Mouse (Mus musculus): ENCODE results near the gene Dhx9. TPM values are rescaled to one million over a fixed set of nuclear protein-coding genes. Genes with fewer than 3 reads are reported as not detected.
"Not testable (repeated sequence)": the region's sequence is repeated elsewhere in the genome, so short reads cannot be mapped to it uniquely, and the experiment has no call there.

Dhx9 gene
- polyA plus RNA-seq, 1 experiment from 2014 or later: 21.2 TPM

DNA sequence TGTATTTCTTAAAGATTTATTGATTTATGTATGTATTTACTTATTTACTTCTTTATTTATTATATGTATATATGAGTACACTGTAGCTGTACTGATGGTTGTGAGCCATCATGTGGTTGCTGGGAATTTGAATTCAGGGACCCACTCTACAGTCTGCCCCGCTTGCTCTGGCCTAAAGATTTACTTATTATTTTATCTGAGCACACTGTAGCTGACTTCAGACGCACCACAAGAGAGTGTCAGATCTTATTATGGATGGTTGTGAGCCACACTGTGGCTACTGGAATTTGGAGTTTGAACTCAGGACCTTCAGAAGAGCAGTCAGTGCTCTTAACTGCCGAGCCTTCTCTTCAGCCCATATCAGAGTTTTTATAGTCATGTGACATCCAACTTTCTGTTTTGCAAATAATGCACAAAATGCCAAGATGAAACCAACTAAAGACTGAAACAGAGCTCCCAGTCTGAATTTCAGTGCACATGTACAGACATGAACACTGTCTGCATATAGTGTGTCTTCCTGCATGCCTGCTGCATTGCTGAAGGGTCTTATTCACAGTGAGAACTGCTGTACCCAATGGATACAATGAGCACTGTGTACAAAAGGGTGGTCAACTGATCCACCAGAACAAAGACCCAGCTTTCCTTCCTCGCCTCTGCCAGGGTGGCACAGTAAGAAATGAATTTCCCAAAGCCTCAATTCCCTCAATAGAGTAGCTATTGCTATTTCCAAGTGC is 74.6 kb downstream of the Dhx9 start:
- H3K4me3 ChIP-seq (ENCODE audit: low read depth, low read length); H3K9me3 ChIP-seq (replicated peaks; ENCODE audit: control insufficient read depth, low read length); ATAC-seq (replicated peaks; ENCODE audit: insufficient number of reproducible peaks, low FRiP score, low TSS enrichment); H3K4me1 ChIP-seq (ENCODE audit: control insufficient read depth, insufficient read depth, low read length); H3K9ac ChIP-seq (ENCODE audit: low read depth, low read length); H3K27me3 ChIP-seq (ENCODE audit: control insufficient read depth, insufficient read depth, low read length); H3K4me2 ChIP-seq; H3K36me3 ChIP-seq (ENCODE audit: control insufficient read depth, insufficient read depth, low read length); H3K27ac ChIP-seq (ENCODE audit: low read depth, low read length): not testable (repeated sequence)
- WGBS (ENCODE audit: insufficient replicate concordance): 93% methylated on average over 2 of the region's 4 CpGs

DNA sequence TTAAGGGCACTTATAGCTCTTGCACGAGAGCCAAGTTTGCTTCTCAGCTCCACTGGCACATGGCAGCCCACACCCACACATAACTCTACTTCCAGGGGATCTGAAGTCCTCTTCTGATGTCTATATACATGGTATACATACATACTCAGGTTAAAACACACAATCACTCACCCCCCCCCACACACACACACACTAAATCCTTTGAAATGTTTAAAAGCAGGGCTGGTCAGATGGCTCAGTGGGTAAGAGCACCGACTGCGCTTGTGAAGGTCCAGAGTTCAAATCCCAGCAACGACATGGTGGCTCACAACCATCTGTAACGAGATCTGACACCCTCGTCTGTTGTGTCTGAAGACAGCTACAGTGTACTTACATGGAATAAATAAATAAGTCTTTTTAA is 75.7 kb downstream of the Dhx9 start:
- no peak overlapping the region for H3K4me3 ChIP-seq (ENCODE audit: low read depth, low read length)
- H3K4me2 ChIP-seq: no peak overlapping the region
- 83% methylated on average over 6 of the region's 6 CpGs for WGBS (ENCODE audit: insufficient replicate concordance)
- H3K27ac ChIP-seq (ENCODE audit: low read depth, low read length): no peak overlapping the region
- no peak for ATAC-seq (replicated peaks; ENCODE audit: insufficient number of reproducible peaks, low FRiP score, low TSS enrichment)
- H3K9me3 ChIP-seq (replicated peaks; ENCODE audit: control insufficient read depth, low read length): no peaks in the 10 kb centered on the region
- no peak overlapping the region for H3K9ac ChIP-seq (ENCODE audit: low read depth, low read length)
- H3K27me3 ChIP-seq (ENCODE audit: control insufficient read depth, insufficient read depth, low read length): no peaks in the 10 kb centered on the region
- H3K4me1 ChIP-seq (ENCODE audit: control insufficient read depth, insufficient read depth, low read length): no peaks in the 10 kb centered on the region
- no peaks in the 10 kb centered on the region for H3K36me3 ChIP-seq (ENCODE audit: control insufficient read depth, insufficient read depth, low read length)

DNA sequence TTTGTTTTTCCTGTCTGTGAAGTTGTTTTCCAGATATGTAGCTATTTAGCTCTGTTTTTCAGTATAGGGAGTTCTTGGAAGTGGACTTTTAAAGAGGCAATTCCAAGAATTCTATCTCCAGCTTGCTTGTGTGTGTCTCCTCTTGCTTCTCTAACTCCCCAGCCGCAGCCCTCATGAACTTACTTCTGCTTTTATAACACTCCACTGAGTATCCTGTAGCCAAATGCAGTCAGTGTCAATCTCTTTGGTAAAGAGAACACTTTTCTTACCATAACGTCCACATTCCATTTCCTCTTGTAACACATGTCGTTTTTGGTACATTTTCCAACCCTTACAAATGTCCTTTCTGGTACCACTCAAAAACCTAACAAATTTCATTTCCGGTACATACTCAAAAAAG is 76.5 kb downstream of the Dhx9 start:
- not testable (repeated sequence) for ATAC-seq (replicated peaks; ENCODE audit: insufficient number of reproducible peaks, low FRiP score, low TSS enrichment); H3K4me1 ChIP-seq (ENCODE audit: control insufficient read depth, insufficient read depth, low read length); H3K27me3 ChIP-seq (ENCODE audit: control insufficient read depth, insufficient read depth, low read length); H3K27ac ChIP-seq (ENCODE audit: low read depth, low read length); H3K9ac ChIP-seq (ENCODE audit: low read depth, low read length); H3K4me2 ChIP-seq; H3K4me3 ChIP-seq (ENCODE audit: low read depth, low read length); H3K9me3 ChIP-seq (replicated peaks; ENCODE audit: control insufficient read depth, low read length); H3K36me3 ChIP-seq (ENCODE audit: control insufficient read depth, insufficient read depth, low read length)
- WGBS (ENCODE audit: insufficient replicate concordance): 100% methylated on average over 1 of the region's 4 CpGs

DNA sequence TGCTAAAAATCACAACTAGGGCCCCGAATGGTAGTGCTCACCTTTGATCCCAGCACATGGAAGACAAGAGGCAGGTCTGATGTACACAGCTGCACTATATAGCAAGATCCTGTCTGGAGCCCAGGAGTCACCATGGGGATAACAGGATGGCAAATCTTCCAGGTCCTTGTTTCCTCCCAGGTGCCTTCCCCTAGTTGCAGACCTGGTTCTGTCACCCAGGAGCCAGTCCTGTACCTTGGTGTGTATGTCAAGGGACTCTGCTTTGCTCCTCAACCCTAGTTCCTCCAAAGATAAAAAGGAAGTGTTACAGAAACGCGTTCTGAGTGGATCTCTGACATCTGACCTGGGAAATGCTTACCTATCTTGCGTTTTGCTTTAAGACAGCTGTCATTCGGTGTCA is 79.2 kb downstream of the Dhx9 start:
- 72% methylated on average over 4 of the region's 5 CpGs for WGBS (ENCODE audit: insufficient replicate concordance)
- not testable (repeated sequence) for ATAC-seq (replicated peaks; ENCODE audit: insufficient number of reproducible peaks, low FRiP score, low TSS enrichment)

DNA sequence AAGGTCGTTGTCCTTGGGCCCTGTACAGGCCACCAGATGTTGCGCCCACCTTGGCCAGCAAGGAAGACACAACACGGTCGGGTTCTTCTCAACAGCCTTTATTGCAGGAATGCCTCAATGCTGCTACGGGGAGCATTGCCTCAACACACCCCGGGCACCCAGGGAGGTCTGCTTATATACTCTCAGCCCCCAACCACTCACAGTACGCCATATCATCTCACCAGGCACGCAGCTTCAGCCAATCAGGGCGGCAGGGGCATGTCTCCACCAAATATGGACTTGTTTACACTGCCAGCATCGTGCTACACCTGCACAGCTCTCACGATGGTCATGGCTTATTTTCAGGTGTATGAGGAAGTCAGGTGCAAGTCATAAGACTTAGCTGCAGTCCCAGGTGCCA is 79.8 kb downstream of the Dhx9 start:
- ATAC-seq (replicated peaks; ENCODE audit: insufficient number of reproducible peaks, low FRiP score, low TSS enrichment); H3K9ac ChIP-seq (ENCODE audit: low read depth, low read length); H3K9me3 ChIP-seq (replicated peaks; ENCODE audit: control insufficient read depth, low read length); H3K4me3 ChIP-seq (ENCODE audit: low read depth, low read length); H3K36me3 ChIP-seq (ENCODE audit: control insufficient read depth, insufficient read depth, low read length); H3K4me2 ChIP-seq; H3K27ac ChIP-seq (ENCODE audit: low read depth, low read length); H3K27me3 ChIP-seq (ENCODE audit: control insufficient read depth, insufficient read depth, low read length); H3K4me1 ChIP-seq (ENCODE audit: control insufficient read depth, insufficient read depth, low read length): not testable (repeated sequence)
- WGBS (ENCODE audit: insufficient replicate concordance): 78% methylated on average over 11 of the region's 11 CpGs

More for the DNA sequence above, 79.2 kb downstream of the Dhx9 start:
- not testable (repeated sequence) for H3K4me2 ChIP-seq; H3K9ac ChIP-seq (ENCODE audit: low read depth, low read length); H3K36me3 ChIP-seq (ENCODE audit: control insufficient read depth, insufficient read depth, low read length); H3K27me3 ChIP-seq (ENCODE audit: control insufficient read depth, insufficient read depth, low read length); H3K4me1 ChIP-seq (ENCODE audit: control insufficient read depth, insufficient read depth, low read length); H3K4me3 ChIP-seq (ENCODE audit: low read depth, low read length); H3K27ac ChIP-seq (ENCODE audit: low read depth, low read length); H3K9me3 ChIP-seq (replicated peaks; ENCODE audit: control insufficient read depth, low read length)

Other genes with a start within 250 kb of the Dhx9 start
- gene Lamc1, start 154.9 kb downstream of the Dhx9 start, polyA plus RNA-seq (2014; fragmentation: Nextera tagmentation; extraction: Ambion mirVana): 87.6 and 98.2 TPM in 2 replicates
- gene Shcbp1l, start 62.5 kb downstream of the Dhx9 start, polyA plus RNA-seq (2014; fragmentation: Nextera tagmentation; extraction: Ambion mirVana): 0.21 TPM in 1 of 2 replicates, not detected in the other
- gene Npl, start 62.4 kb upstream of the Dhx9 start, polyA plus RNA-seq (2014; fragmentation: Nextera tagmentation; extraction: Ambion mirVana): 6.3 and 7.2 TPM in 2 replicates
- gene Rgs8, start 165.4 kb upstream of the Dhx9 start, polyA plus RNA-seq (2014; fragmentation: Nextera tagmentation; extraction: Ambion mirVana): 0.27 and 0.49 TPM in 2 replicates